In genomic region chr8:120439309-120439708, GRCm38 (mm10) we compare ENCODE assay signal across 9 mouse cellular contexts.
DNase-seq lines count a peak whose midpoint lies in the region; ATAC-seq and TF ChIP-seq lines count a peak whose summit lies in the region.
"Had no signal": no experiment of that assay in that cellular context is flagged by ENCODE, and none has a peak within 500 bp of the region (broad histone marks: within the 10 kb centered on the region; RNA-seq: fewer than 3 reads in every experiment).

No protein-coding gene starts in this region.

- H3K9ac ChIP-seq in kidney, embryonic 14.5 days (ENCODE audit: low read depth, low read length), result peak overlapping the region; percentile 5; the same call in 1 of the 2 replicates
- H3K9ac ChIP-seq in intestine, embryonic 16.5 days (ENCODE audit: low read depth, low read length), result peak overlapping the region; percentile 38; the same call in 1 of the 2 replicates
- H3K9ac ChIP-seq in neural tube, embryonic 13.5 days, result peak overlapping the region; percentile 54; the same call in 1 of the 2 replicates

- no peak for TF ChIP-seq CTCF in kidney, adult 2 months (conservative IDR thresholded peaks at IDR 0.05; ENCODE audit: insufficient read depth, insufficient read length, low read depth, low read length)

- H3K4me1 ChIP-seq in kidney, embryonic 14.5 days (ENCODE audit: control insufficient read depth, insufficient read depth, low read length), result peaks cover 66% of the 10 kb centered on the region
- H3K4me1 ChIP-seq in intestine, embryonic 16.5 days (ENCODE audit: control insufficient read depth, insufficient read depth, low read length), result peaks cover 55% of the 10 kb centered on the region
- peaks cover 71% of the 10 kb centered on the region for H3K4me1 ChIP-seq in neural tube, embryonic 13.5 days (replicated peaks)
- H3K4me1 ChIP-seq in kidney, adult 2 months (ENCODE audit: control insufficient read depth, insufficient read depth, low read length), result peaks cover 8% of the 10 kb centered on the region; the same call in 1 of the 2 replicates

- H3K4me2 ChIP-seq in kidney, embryonic 14.5 days (replicated peaks; ENCODE audit: low read depth, low read length), result no peak overlapping the region
- no peak overlapping the region for H3K4me2 ChIP-seq in intestine, embryonic 16.5 days (ENCODE audit: low read depth, low read length)
- peak overlapping the region; percentile 18; the same call in 1 of the 2 replicates for H3K4me2 ChIP-seq in neural tube, embryonic 13.5 days

- 8% methylated on average over 19 of the region's 19 CpGs for WGBS in kidney, embryonic 14.5 days
- WGBS in intestine, embryonic 16.5 days, result 28% methylated on average over 19 of the region's 19 CpGs
- WGBS in neural tube, embryonic 13.5 days, result 4% methylated on average over 19 of the region's 19 CpGs
- WGBS in kidney, adult 2 months, result 53% methylated on average over 19 of the region's 19 CpGs

- DNase-seq in kidney, postnatal 36 days, result no peak
- peak; percentile 72 for DNase-seq in embryo, embryonic 11 days
- DNase-seq in gastrocnemius, adult 18-20 months (ENCODE audit: low spot score), result no peak
- no peak for DNase-seq in kidney, adult 2 months
- DNase-seq: gastrocnemius, postnatal 14 days had no signal

- ATAC-seq in kidney, embryonic 14.5 days (ENCODE audit: low FRiP score, low TSS enrichment), result peak; percentile 59
- no peak for ATAC-seq in intestine, embryonic 16.5 days
- peak; percentile 73 for ATAC-seq in neural tube, embryonic 13.5 days (ENCODE audit: low read depth)
- ATAC-seq in monocyte, adult 5-6 weeks (replicated peaks; ENCODE audit: insufficient number of reproducible peaks, low FRiP score, low TSS enrichment, poor library complexity, severe bottlenecking), result no peak

- H3K27me3 ChIP-seq in kidney, embryonic 14.5 days (ENCODE audit: control insufficient read depth, insufficient read depth, low read length), result peaks cover 6% of the 10 kb centered on the region
- H3K27me3 ChIP-seq in intestine, embryonic 16.5 days (replicated peaks; ENCODE audit: control insufficient read depth, insufficient read depth, low read length), result no peaks in the 10 kb centered on the region
- H3K27me3 ChIP-seq in neural tube, embryonic 13.5 days, result no peaks in the 10 kb centered on the region
- H3K27me3 ChIP-seq in kidney, adult 2 months (replicated peaks; ENCODE audit: control insufficient read depth, insufficient read depth, low read length), result no peaks in the 10 kb centered on the region

- no peaks in the 10 kb centered on the region for H3K9me3 ChIP-seq in kidney, embryonic 14.5 days (ENCODE audit: control insufficient read depth, low read length)
- H3K9me3 ChIP-seq in intestine, embryonic 16.5 days (ENCODE audit: control insufficient read depth, low read length), result no peaks in the 10 kb centered on the region
- H3K9me3 ChIP-seq in neural tube, embryonic 13.5 days, result no peaks in the 10 kb centered on the region

- H3K36me3 ChIP-seq in kidney, embryonic 14.5 days (ENCODE audit: control insufficient read depth, insufficient read depth, low read length), result no peaks in the 10 kb centered on the region
- no peaks in the 10 kb centered on the region for H3K36me3 ChIP-seq in intestine, embryonic 16.5 days (ENCODE audit: control insufficient read depth, insufficient read depth, low read length)
- no peaks in the 10 kb centered on the region for H3K36me3 ChIP-seq in neural tube, embryonic 13.5 days
- no peaks in the 10 kb centered on the region for H3K36me3 ChIP-seq in kidney, adult 2 months (ENCODE audit: control insufficient read depth, insufficient read depth, low read length)

- H3K27ac ChIP-seq in kidney, embryonic 14.5 days (ENCODE audit: low read depth, low read length), result no peak overlapping the region
- H3K27ac ChIP-seq in intestine, embryonic 16.5 days (ENCODE audit: low read length), result peak overlapping the region; percentile 24; the same call in 1 of the 2 replicates
- peak overlapping the region; percentile 88 for H3K27ac ChIP-seq in neural tube, embryonic 13.5 days (replicated peaks)
- no peak overlapping the region for H3K27ac ChIP-seq in kidney, adult 2 months (ENCODE audit: insufficient read depth, low read depth, low read length)

- H3K4me3 ChIP-seq in kidney, embryonic 14.5 days (ENCODE audit: low read length), result no peak overlapping the region
- H3K4me3 ChIP-seq in intestine, embryonic 16.5 days (ENCODE audit: low read length), result no peak overlapping the region
- no peak overlapping the region for H3K4me3 ChIP-seq in neural tube, embryonic 13.5 days
- no peak overlapping the region for H3K4me3 ChIP-seq in kidney, adult 2 months (ENCODE audit: insufficient read depth, low read depth, low read length)

- TF ChIP-seq POLR2A in kidney, adult 2 months (IDR thresholded peaks at IDR 0.05; ENCODE audit: low read depth, low read length), result no peak

Comparison
In these comparisons a context has a peak if more than half of its experiments do, and no peak if none do; other contexts are left out.
1. ATAC-seq: peak in kidney, embryonic 14.5 days (single experiment) and neural tube, embryonic 13.5 days (single experiment); none in intestine, embryonic 16.5 days (single experiment) and monocyte, adult 5-6 weeks (single experiment).
2. H3K27ac ChIP-seq: peak in intestine, embryonic 16.5 days (single experiment) and neural tube, embryonic 13.5 days (single experiment); none in kidney, embryonic 14.5 days (single experiment) and kidney, adult 2 months (single experiment).
3. Peak in every context shown above with its lines, with median percentiles within 50 percentile points of each other: H3K9ac ChIP-seq.